Mouse (Mus musculus) lung, adult 2 months (tissue): ENCODE data around the gene Zfp868.
A peak's percentile ranks its signal among the peaks of the same experiment; 100 is the strongest.

Experiments used
- CTCF ChIP-seq: fragments of 200-500 bp; IDR thresholded peaks from 2 replicates; pipeline ENCODE4 v1.5.1; 2011; ENCODE audit warnings: mild to moderate bottlenecking, low read length, control low read depth; ENCODE audit not compliant: insufficient read depth
- POLR2A ChIP-seq: fragments of 200-500 bp; IDR thresholded peaks from 2 replicates; pipeline ENCODE4 v1.6.1; 2011; ENCODE audit warnings: low read depth, mild to moderate bottlenecking, control low read depth, low read length, borderline replicate concordance; ENCODE audit errors: extremely low read depth

DNA sequence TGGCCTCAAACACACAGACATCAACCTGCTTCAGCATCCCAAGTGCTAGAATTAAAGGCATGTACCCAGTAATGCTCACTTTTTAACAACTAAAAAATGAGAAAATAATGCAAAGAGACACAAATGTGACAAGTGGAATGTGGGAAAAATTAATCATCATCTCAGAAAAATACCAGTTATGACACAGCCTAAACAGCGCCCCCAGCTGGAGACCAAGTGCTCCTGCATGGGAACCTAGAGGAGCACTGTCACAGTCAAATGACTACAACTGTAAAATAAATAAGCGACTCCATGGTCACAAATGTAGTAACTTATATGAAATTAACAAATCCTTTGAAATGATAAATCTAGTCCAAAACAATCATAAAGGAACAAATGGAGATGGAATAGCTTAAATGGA is 10.7 kb downstream of the Zfp868 start:
- TF ChIP-seq POLR2A (no peak), CTCF (peak; percentile 38)
